Mouse (Mus musculus) gastrocnemius, adult 18-20 months (tissue): ENCODE results near the gene Ttll3. TPM values are rescaled to one million over a fixed set of nuclear protein-coding genes. Genes with fewer than 3 reads are reported as not detected.

Experiments
- DNase-seq: peaks from one replicate; pipeline ENCODE4 v3.0.0; 2021; ENCODE audit warnings: low spot score
- total RNA-seq, 2 experiments: library from RNA; stranded (reverse); gene quantifications; 2 replicates each; pipeline ENCODE4 v1.2.3; 2021

Gene Ttll3
- total RNA-seq, 2 experiments from 2014 or later: 0.52 to 0.82 TPM

DNA sequence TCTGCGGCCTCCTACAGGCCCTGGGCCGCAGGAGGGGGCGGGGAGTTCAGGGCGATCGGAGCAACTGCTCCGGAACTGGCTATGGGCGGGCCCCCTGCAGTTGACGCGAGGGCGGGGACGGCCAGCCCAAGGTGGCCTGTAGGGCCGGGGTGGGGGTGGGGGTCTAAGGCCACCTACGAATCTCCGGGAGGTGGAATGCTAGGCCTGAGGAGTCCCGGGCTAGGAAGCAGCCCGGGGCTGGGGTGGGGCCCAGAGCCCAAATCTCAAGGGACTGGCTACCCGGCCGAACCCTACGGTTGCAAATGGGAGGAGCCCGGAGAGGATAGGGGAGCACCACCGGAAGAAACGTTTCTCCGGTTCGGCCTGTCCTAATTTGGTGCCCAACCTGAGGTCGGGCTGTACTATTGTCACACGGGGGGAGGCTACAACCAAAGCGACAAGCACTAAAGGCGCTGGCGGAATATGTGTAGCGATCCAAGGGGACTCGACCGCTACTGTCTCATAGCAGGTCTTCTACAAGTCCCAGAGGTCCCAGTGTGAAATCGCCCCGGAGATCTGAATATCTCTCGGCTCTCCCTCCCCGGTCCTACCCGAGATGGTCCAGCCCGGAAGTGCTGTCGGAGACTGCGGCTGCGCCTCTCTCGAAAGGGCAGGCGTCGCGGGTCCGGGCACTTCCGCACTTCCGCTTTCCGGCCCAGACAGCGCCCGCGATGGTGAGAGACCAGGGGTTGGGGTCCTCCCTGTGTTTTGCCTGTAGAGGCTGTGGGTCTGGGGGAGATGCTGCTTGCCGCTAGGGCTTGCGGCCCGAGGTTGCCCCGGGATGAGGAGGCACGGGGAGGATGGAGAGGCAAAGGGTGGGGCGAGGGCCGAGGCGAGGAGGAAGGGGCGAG is 11.3 kb upstream of the Ttll3 start, which contains the start of the genes Tada3 and Arpc4:
Tada3 (minus strand) TSS at position 388 of the 890 bp plus-strand sequence.
Arpc4 (plus strand) TSS at position 620 of the 890 bp plus-strand sequence.
- peak; percentile 92 for DNase-seq

DNA sequence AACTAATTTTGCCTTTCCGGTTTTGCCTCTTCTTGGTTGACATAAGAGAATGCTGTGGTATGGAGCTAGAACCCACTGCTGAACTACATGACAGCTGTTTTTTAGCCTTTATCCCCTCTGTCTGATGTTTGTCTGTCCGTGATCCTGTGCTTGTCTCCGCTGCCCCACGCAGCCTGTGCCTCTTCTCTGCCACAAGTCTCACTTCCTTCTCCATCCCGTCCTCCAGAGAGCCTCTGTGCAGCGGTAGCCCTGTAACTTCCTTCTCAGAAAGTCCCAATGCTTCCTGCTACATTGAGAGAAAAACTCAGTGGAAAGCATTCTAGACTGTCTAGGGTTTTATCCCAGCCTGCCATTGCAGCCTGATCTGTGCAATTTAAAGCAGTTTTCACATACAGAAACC is 9.8 kb upstream of the Ttll3 start:
- DNase-seq: no peak

DNA sequence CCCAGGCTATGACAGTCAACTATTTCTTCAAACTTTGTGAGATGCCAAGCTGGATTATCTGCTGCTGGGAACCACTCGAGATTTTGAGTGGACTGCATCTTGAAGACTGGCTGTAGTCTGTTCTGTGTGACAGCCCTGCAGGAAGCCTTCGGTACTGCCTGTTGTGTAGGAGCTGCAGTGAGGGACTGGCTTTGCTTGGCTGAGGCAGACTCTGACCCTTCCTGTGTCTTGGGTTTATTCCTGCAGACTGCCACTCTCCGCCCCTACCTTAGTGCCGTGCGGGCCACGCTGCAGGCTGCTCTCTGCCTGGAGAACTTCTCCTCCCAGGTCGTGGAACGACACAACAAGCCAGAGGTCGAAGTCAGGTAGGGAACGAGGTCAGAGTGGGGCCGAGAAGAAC is 8.6 kb upstream of the Ttll3 start:
- DNase-seq: no peak

DNA sequence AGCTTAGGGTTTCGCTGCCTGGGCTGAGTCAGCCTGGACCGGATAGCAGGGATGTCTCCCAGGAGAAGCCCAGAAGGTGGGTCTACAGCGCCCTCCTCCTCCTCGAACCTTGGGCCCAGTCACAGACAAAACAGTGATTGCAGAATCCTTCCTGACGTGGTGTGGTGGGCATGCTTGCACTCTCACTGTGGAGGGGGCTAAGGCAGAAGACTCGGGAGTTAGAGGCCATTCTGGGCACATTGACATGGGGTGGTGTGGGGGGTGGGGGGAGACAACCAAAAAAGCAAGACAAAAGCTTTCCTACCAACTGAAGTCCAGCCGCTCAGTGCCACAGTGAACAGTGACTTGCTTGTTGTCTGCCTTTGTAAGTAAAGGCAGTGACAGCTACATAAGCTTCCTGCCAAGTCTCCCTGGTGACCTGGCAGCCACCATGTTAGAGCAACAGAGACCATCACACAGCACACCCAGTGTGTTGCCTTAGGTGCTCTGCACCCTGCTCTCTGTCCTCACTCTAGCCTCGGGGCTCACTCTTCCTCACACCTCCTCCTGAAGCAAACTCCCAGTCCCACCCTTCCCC is 4.6 kb upstream of the Ttll3 start:
- no peak for DNase-seq

DNA sequence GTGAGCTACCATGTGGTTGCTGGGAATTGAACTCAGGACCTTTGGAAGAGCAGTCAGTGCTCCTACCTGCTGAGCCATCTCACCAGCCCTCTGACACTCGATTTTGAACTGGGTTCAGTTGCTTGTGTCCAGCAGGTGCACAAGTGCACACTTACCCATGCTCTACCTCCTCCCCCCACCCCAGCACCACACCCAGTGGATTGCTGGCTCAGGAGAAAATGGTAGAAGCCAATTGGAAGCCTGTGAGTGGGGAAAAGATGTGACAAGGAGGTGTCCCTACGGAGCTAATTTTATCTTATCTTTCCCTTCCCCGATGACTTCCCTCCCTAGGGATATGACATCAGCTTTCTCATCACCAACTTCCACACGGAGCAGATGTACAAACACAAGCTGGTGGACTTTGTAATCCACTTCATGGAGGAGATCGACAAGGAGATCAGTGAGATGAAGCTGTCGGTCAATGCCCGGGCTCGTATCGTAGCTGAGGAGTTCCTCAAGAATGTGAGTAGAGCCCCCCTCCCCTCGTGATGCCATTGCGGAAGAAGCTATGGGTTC is 3.8 kb upstream of the Ttll3 start:
- no peak for DNase-seq

GRCm38 (mm10) chr6:113386025-113386424 is 3.0 kb upstream of the Ttll3 start:
- no peak for DNase-seq

- DNase-seq: no peak
Observed at GRCm38 (mm10) chr6:113390715-113391114, 1.7 kb downstream of the Ttll3 start.

- DNase-seq: no peak
Observed at GRCm38 (mm10) chr6:113392015-113392386, 2.9 kb downstream of the Ttll3 start.

DNA sequence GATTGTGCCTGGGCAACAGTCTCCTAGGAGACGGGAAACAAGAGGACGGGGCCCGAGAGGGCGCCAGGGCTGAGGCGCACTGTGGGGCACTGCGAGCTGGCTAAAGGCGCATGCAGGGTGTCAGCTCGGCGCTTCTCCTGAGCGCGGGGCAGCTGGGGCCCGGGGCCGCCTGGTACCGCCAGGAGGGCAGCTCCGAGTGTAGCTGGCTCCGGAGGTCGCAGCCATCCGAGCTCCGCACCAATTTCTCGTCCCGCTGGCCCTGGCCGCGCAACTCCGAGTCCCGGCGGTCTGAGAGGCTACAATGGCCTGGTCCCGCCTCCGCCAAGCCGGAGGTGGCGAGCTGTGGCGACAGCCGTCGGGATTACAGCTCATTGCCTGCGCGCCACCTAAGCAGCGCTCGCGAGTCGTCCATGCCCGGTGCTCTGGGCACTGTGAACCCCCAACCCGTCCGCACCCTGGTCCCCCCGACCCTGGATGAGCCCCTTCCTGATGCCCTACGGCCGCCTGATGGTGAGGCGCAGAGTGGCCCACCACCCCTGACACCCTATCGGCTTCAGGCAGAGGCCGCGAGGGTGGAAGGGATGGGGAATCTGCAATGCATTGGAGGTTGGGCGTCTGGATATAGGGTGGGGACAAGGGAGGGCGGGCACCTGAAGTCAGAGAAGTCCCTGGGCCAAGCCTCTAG is 3.5 kb downstream of the Ttll3 start:
- DNase-seq: peak; percentile 19

DNA sequence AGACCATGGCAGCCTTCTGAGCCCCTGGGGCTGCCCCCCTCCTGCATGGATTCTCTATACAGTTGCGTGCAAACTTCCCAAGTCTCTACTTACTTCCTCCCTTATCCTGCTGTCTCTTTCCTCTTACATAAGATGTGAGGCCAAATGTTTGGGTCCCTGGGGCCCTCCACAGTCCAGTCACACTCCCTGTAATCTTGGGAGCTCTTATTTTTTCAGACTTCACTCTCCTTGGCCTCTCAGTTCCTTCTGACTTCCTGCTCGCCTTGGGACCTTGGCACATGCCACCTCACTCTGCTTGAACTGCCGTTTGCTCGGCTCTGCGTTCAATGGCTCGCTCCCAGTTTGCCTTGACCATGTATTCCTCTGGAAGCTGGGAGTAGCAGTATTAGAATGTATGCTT is 4.9 kb downstream of the Ttll3 start:
- no peak for DNase-seq

DNA sequence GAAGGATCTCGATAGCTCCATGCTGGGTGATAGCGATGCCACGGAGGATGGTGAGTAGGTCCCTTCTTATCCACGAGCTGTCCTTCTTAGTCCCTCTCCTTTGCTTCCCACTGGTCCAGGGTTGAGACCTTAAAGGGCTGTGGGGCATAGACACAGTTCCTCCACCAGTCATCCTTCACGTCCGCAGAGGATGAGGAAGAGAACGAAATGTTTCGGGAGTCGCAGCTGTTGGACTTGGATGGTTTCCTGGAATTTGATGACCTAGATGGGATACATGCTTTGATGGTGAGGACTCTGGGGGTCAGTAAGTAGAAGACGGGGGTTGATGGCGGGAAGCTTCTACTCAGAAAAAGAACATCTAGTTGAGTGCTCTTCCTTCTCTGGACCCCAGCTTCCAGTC is 5.8 kb downstream of the Ttll3 start:
- DNase-seq: no peak

DNA sequence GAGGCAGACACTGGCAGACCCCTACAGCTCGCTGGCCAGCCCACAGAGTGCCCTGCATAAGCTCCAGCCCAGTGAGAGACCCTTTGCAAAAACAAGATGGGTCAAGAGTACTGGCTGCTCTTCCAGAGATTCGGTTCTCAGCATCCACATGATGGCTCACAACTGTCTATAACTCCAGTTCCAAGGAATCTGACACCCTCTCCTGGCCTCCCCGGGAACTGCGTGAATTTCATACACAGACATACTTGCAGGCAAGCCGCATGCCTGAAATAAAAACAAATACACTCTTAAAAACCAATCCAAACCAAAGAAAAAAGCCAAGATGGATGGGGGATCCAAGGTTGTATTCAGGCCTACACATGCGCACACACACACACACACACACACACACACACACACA is 6.4 kb downstream of the Ttll3 start:
- DNase-seq: no peak

DNA sequence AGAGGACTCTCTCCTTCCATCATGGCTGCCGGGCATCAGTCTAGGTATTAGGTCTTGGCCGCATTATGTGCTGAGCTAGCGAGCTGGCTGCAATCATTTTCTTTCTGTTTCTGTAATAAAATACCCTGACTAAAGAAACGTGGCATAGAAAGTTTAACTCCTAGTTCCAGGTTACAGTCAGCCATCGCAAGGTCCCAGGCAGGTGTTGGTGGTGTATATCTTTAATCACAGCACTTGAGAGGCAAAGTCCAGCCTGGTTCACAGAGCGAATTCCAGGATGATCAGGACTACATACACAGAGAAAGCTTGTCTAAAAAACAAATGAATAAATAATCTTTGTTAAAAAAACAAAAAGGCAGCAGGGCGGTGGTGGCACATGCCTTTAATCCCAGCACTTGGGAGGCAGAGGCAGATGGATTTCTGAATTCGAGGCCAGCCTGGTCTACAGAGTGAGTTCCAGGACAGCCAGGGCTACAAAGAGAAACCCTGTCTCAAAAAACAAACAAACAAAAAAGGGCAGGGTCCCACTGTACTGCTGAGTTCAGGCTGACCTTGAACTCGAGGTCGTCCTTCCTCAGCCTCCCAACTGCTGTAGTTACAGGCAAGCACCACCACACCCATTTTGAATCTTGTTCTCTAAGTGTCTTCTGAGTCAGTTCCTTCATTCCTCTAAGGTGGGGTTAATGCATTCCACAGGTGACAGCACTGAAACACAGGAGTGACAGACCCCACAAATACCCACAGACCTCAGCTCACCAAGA is 7.4 kb downstream of the Ttll3 start:
- DNase-seq: no peak

DNA sequence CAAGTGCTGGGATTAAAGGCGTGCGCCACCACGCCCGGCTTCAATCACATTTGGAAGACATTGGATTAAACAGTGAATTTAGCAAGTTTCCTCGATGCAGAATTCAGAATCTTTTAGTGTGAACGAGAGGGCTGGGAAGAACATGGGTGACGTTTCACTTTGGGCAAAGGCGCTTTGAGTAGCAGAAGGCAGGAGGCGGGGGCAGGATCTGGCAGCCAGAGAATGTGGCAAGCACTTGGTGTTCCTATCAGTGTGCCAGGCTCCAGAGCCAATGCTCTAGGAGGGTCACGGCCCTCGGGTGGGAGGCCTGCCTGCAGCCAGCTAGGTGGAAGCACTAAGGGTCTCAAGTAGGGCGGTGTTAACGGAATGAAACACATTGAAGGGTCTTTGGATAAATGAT is 13.0 kb downstream of the Ttll3 start:
- DNase-seq: peak; percentile 48

- DNase-seq: no peak
Observed at GRCm38 (mm10) chr6:113404649-113405448, 15.8 kb downstream of the Ttll3 start.

GRCm38 (mm10) chr6:113405483-113405882 is 16.4 kb downstream of the Ttll3 start:
- DNase-seq: no peak

- no peak for DNase-seq
Observed at GRCm38 (mm10) chr6:113406683-113407082, 17.6 kb downstream of the Ttll3 start.

DNA sequence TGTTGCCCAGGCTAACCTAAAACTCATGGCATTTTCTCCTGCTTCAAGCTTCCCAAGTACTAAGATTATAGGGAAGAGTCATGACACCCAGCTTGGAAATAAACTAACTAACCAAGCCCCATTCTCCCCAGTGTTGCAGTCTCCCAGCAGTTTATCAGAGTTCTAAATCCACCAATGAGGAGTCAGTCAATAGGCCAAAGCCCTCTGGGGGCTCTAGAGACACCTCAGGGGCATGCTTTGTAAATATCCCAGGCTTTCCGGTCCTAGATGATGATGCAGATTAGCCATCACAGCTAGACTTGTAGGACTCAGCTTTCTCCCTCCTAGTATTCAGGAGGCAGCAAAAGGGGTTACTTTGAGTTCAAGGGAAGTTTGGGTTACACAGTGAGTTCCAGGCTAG is 20.9 kb downstream of the Ttll3 start:
- DNase-seq: no peak

DNA sequence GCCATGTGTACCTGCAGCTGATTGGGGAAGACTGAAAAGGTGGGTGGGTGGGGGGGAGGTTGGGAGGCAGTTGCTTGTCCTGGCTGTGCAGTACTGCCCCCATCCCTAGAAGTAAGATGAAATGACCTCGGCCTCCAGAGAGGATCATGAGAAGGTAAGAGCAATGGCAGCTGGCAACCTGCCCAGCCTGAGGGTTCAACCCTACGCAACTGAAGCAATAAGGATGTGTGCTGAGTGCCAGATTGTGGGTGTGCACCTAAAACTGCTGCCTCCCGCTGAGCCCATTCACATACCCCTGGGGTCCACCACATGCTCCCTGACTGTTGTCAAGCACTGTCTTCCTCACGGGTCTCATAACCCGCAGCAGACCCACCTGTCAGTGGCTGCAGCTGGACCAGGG is 27.4 kb downstream of the Ttll3 start:
- no peak for DNase-seq

DNA sequence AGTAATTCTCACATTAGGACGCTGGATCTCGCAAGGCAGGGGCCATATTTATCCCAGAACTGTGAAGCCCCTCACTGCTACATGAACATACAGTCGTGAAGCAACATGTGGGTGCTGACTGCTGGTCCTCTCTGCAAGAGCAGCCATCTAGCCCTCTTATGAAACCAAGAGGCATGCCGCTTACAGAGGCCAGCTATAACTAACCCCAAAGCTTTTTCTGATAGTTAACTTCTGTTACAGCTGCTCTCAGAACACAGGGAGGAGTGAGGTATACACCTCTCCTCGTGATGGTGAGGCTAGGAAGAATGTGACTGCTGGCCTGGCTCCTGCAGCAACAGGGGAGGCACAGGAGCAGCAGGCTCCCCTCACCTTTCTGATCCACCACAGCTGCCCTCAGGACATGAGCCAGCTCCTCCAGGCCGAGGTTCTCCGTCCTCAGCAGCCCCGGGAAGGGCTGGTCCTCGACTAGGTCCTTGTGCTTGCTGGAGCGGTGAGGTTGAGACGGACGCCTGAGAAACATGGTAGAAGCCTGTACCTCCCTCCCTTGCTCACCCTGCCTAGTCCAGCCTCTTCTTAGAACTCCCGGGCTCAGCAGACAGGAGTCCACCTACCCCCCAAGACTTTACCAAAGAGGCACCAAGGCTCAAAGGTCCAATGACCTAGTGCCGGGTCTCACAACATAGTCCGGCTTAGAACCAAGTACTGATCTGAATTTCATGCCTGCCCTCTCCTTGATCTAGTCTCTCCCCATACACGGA is 29.6 kb downstream of the Ttll3 start:
- no peak for DNase-seq
